Mouse (Mus musculus) heart, postnatal 36 days (tissue): ENCODE measurements around the gene Rnf138rt1. TPM values are rescaled to one million over a fixed set of nuclear protein-coding genes. Genes with fewer than 3 reads are reported as not detected.

ENCODE experiments used
- DNase-seq, 2 experiments: peaks; one replicate each; pipeline ENCODE4 v3.0.0; 2021 to 2022
- intact Hi-C: fragments of 180-260 bp; cut with DNase I; formaldehyde crosslinking; loops from one replicate; pipeline ENCODE4 v1.15.1; 2025
- total RNA-seq, 2 experiments: library from RNA; stranded (reverse); gene quantifications; 2 replicates each; pipeline ENCODE4 v1.2.3; 2021

Rnf138rt1 gene
- total RNA-seq, result not detected

DNA sequence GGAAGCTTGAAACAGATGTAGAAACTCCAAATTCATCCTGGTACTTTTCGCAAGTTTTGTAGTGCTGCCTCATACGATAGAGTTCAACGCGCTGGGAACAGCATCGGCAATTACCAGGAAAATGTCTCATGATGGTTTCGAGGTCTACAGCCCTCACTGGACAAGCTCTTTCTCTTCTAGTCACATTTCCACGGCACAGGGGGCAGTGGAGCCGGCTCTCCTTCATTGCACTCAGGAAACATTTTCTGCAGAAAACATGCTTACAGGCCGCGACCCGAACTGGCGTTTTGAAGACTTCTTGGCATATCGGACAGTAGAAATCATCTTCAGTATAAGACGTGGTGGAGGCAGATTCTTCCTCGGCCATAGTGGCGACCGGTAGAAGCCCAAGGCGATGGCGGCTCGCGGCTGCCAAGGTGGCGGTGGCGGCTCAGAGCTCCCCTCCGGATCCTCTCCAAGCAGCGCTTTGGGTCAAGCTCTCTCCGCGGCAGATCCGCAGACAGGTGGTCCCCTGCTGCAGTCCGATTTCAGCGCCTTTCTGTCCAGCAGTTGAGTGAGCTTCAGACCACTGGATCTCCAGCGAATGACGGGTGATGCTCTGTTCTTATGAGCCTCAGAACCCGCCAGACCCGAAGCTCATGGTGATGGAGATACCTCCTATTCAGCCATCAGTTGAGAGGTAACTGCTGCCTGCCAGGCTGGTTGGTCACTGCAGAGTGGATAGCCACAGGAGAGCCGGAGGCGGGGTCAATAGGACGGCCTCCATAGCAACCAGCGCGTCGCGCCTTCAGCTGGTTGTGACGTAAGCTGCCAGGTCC, at the start of gene Rnf138rt1:
Gene Rnf138rt1, minus strand, starts transcription at position 713 of the 818 bp plus-strand sequence.
- DNase-seq, result peak; percentile 1
- intact Hi-C loops, result no loop called here

DNA sequence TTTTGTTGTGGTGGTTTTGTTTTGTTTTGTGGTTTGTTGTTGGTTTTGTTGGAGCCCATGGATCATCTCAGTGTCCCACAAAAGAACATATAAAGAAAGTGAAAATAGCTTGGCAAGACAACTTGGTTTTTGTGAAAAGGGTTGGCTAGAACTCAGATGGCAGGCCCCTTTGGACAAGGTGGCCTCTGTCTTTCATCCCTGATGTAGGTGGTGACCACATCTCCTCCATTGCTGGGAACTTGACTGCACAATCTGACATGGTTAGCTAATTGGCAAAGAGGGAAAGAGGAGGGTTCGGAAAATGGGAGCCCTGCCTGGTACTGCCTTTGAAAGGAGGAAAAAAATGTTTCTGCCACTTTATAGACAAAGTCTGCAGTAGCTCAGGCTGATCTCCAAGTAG, 46.1 kb upstream of the Rnf138rt1 start:
- intact Hi-C loops, result no loop called here
- DNase-seq, result no peak

DNA sequence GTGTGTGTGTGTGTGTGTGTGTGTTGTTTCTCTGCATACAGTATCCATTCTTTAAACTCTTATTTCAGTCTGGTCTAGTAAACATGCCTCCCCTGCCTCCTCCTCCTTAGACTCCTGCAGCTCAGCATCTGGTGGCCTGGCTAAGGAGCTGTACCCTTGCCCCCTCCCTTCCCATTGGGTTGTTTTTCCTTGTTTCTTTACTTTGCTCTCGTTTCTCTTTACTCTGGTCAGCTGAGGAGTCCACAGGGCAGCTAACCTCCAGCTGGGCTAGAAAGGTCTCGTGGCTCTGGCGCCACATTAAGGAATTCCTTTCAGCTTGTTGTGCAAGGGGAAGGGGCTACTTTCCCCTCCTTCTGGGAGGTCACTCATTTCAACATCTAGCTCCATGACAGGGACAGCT, 5.2 kb upstream of the Rnf138rt1 start:
- intact Hi-C loops, result no loop called here
- no peak for DNase-seq

DNA sequence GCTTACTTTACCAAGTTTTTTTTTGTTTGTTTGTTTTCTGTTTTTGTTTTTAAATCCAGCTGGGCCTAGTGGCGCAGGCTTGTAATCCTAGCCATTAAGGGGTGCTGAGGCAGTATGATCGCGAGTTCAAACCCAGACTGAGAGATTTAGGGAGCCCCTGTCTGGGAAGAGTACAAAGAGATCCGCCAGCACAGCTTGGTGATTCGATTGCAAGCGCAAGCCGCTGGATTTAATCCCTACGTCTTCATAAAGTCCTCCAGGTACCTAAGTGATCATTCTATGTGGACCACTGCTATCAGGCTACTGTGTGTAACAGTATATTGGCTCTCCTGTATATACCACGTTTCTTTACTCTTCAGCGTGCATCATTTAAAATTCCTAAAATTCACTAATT, 303 bp upstream of the Rnf138rt1 start:
- intact Hi-C loops, result no loop called here
- no peak for DNase-seq

DNA sequence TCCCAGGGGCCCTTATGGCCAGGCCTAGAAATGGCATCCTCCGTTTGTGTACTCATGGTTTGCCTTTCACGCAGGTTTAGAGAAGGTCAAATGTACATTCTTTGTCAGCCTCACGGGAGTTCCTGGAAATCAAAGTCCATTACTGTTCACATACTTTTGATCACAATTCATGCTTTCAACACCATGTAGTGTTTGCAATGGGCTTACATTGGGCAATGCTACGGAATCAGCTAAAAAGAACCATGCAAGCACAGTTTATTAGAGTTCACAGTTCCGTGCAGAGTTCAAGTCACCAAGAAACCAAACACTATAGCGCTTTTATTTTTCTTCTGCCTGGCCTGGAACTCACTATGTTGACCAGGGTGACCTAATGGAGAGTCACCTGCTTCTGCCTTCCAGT, 15.1 kb downstream of the Rnf138rt1 start:
- intact Hi-C loops, result no loop called here
- DNase-seq, result no peak

DNA sequence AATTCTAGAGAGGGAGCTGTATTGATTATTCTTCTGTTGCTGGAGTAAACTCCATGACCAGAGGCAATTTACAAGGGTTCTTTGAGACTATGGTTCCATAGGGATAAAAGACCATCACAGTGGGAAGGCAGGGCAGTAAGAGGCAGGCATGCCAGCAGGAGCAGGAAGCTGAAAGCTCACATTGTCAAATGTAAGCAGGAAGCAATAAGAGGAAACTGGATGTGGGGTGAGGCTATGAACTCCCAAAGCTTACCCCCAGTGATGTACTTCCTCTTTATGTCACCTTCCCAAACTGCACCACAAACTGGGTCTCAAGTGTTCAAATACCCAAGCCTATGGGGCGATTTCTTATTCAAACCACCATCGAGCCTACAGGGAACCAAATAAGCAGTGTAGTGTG, 17.2 kb downstream of the Rnf138rt1 start:
- intact Hi-C loops, result no loop called here
- no peak for DNase-seq

DNA sequence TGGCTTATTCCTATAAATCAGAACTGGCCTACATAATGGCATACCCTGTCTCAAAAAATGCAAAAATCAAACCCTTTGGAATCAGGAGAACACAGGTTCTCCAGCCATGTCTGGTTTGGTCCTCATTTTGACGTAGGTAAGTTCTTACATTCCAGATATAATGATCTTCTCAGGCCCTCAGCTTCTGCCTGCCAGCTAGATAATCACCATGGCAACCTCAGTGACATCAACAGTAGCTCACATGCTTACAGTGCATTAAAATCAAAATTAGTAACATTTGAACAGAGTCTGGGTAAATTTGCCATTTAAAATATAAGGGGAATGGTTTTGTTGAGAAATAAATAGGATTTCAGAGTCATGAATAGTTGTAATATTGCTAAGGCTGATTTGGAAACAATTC, 22.2 kb downstream of the Rnf138rt1 start:
- DNase-seq, result no peak
- intact Hi-C loops, result no loop called here

DNA sequence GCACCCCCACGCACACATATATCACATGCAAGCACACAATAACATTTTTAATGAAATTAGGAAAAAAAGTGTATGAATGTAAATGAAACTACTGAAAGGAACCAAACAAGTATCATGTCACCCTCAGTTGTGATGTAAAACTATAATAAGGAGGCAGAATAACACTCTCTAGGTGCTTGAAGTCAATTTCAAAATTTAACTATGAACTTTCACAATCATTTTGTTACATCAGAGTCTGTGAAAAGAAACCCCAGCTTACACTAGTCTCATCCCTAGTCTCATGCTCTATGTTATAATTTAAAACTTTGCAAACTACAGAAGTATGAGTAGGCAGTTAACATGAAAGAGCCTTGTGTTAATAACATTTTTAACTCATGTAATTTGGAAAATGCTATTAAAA, 27.0 kb downstream of the Rnf138rt1 start:
- no peak for DNase-seq
- intact Hi-C loops, result no loop called here

DNA sequence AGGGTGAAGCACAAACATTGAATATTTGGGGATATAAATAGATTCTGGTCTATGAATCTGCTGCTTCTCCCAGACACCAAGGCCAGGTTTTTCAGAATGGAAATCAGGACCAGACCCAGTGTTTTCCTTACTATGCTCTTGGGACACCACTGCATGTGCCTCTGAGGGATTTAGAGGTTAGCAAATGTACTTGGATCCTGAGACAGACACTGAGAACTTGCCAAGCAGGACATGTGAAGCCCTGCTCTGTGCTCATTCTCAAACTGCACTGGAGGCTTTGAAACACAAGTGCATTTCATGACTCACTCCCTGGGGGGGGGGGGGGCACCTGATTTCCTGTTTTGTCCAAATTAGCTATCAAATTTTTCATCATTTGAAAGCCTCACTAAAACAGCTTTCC, 37.5 kb downstream of the Rnf138rt1 start:
- intact Hi-C loops, result no loop called here

DNA sequence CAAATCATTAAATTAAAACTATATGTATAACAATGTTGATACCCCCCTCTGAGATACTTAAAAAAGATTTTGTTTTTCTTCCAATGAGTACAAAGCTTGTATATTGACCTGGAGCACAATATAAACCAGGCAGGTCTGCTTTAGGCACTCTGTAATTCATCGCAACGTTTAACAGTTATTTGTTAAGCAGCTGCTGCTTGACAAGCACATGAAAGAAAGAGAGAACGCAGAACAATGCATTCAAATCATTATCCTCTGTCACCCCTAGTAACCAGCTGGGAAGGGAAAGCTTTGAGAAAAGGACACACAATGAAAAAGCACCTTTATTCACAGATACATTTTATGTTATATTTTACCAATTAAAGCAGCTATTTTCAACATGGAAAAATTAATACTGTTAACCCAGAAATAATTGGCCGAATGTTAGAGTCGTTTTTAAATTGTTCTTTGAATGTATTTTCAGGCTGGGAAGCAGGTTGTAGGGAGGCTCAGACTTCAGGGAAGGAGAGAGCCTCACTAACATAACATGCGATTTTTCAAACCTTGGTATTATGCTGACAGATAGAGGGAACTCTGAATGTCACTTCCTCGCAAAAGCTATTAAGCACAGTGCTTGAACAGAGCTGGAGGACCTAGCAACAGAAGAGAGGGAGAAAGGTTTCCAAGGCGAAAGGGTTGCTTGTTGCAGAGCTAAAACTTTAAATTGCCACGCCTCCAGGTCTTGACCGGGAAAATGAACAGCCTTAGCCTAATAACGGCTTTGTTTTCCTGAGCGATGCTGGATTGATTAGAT, 38.1 kb downstream of the Rnf138rt1 start:
- intact Hi-C loops, result no loop called here
- DNase-seq, result no peak

More for the DNA sequence above, 37.5 kb downstream of the Rnf138rt1 start:
- no peak for DNase-seq

DNA sequence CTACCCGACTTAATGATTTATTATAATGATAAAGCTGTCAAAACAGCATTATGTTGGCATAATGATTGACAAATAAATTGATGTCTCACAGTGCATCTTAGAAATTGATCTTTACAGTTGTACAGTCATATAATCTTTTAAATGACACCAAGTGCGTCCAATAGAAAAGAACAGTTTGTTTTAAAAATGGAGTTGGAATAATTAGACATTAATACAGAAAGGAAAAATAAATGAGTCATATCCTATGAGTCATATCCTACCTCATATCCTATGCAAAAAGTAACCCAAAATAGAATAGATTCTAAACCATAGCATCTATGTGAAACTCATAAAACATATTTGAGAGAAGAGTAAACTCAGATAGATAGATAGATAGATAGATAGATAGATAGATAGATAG, 40.5 kb downstream of the Rnf138rt1 start:
- intact Hi-C loops, result no loop called here
- DNase-seq, result no peak

Other genes with a start within 250 kb of the Rnf138rt1 start
- gene Grpr, start 211.7 kb downstream of the Rnf138rt1 start, total RNA-seq, result not detected
- gene Ap1s2, start 147.7 kb upstream of the Rnf138rt1 start, total RNA-seq, result 10 to 100 TPM; 20.9 to 22.3 TPM
- 10 to 100 TPM; 13.8 to 14.9 TPM for gene Zrsr2, start 197.3 kb upstream of the Rnf138rt1 start, total RNA-seq